In genomic region chr11:79992035-79992591, GRCm38 (mm10) we compare ENCODE assay signal across 8 mouse cellular contexts. TPM values are rescaled to one million over a fixed set of nuclear protein-coding genes. Genes with fewer than 3 reads are reported as not detected.
DNase-seq lines count a peak whose midpoint lies in the region; ATAC-seq and TF ChIP-seq lines count a peak whose summit lies in the region.

No protein-coding gene starts in this region.

- TF ChIP-seq CTCF in spleen, adult 2 months (IDR thresholded peaks at IDR 0.05; ENCODE audit: extremely low read depth, insufficient read depth, insufficient read length, insufficient replicate concordance) = no peak

- ATAC-seq in limb, embryonic 15.5 days (ENCODE audit: insufficient number of reproducible peaks, low FRiP score, low TSS enrichment, low read depth) = no peak
- no peak for ATAC-seq in stomach, embryonic 15.5 days (ENCODE audit: insufficient read depth, low FRiP score, low read depth)

- no peaks in the 10 kb centered on the region for H3K9me3 ChIP-seq in forebrain, embryonic 10.5 days
- no peaks in the 10 kb centered on the region for H3K9me3 ChIP-seq in limb, embryonic 15.5 days
- H3K9me3 ChIP-seq in stomach, embryonic 15.5 days = no peaks in the 10 kb centered on the region

- H3K27me3 ChIP-seq in spleen, adult 2 months (ENCODE audit: control insufficient read depth, insufficient read depth, low read length) = peaks cover 3% of the 10 kb centered on the region; the same call in 1 of the 2 replicates
- H3K27me3 ChIP-seq in forebrain, embryonic 10.5 days (ENCODE audit: poor library complexity, severe bottlenecking) = no peaks in the 10 kb centered on the region
- no peaks in the 10 kb centered on the region for H3K27me3 ChIP-seq in limb, embryonic 15.5 days
- H3K27me3 ChIP-seq in stomach, embryonic 15.5 days (replicated peaks) = no peaks in the 10 kb centered on the region

- H3K4me1 ChIP-seq in spleen, adult 2 months (ENCODE audit: control insufficient read depth, insufficient read depth, insufficient read length) = no peaks in the 10 kb centered on the region
- H3K4me1 ChIP-seq in forebrain, embryonic 10.5 days = peaks cover 17% of the 10 kb centered on the region
- H3K4me1 ChIP-seq in limb, embryonic 15.5 days = peaks cover 4% of the 10 kb centered on the region
- H3K4me1 ChIP-seq in stomach, embryonic 15.5 days = no peaks in the 10 kb centered on the region

- peak overlapping the region; percentile 94 for H3K9ac ChIP-seq in limb, embryonic 15.5 days
- H3K9ac ChIP-seq in stomach, embryonic 15.5 days = peak overlapping the region; percentile 60

- peak overlapping the region; percentile 86; the same call in 1 of the 2 replicates for H3K27ac ChIP-seq in spleen, adult 2 months (ENCODE audit: insufficient read depth, low read length)
- peak overlapping the region; percentile 99 for H3K27ac ChIP-seq in forebrain, embryonic 10.5 days
- H3K27ac ChIP-seq in limb, embryonic 15.5 days = peak overlapping the region; percentile 99
- H3K27ac ChIP-seq in stomach, embryonic 15.5 days = peak overlapping the region; percentile 94

- H3K4me3 ChIP-seq in spleen, adult 2 months (ENCODE audit: extremely low read depth, insufficient read depth, insufficient read length) = peak overlapping the region; percentile 100
- peak overlapping the region; percentile 98 for H3K4me3 ChIP-seq in forebrain, embryonic 10.5 days
- peak overlapping the region; percentile 95 for H3K4me3 ChIP-seq in limb, embryonic 15.5 days
- H3K4me3 ChIP-seq in stomach, embryonic 15.5 days (replicated peaks) = peak overlapping the region; percentile 89

- H3K36me3 ChIP-seq in spleen, adult 2 months (ENCODE audit: control insufficient read depth, insufficient read depth, low read length) = no peaks in the 10 kb centered on the region; the same call in 1 of the 2 replicates
- peaks cover 21% of the 10 kb centered on the region for H3K36me3 ChIP-seq in forebrain, embryonic 10.5 days (replicated peaks)
- peaks cover 3% of the 10 kb centered on the region; the same call in 1 of the 2 replicates for H3K36me3 ChIP-seq in limb, embryonic 15.5 days
- H3K36me3 ChIP-seq in stomach, embryonic 15.5 days = no peaks in the 10 kb centered on the region

- DNase-seq in spleen, adult 2 months (ENCODE audit: low read depth in 1 of 2, low spot score in 2 of 2) = no peak
- DNase-seq in spleen, adult 18-20 months = no peak
- no peak for DNase-seq in forebrain, embryonic 10.5 days (ENCODE audit: extremely low spot score, low spot score)
- no peak for DNase-seq in embryo, embryonic 10.5 days (ENCODE audit: low spot score)
- no peak for DNase-seq in cerebellum, adult 9-10 months
- no peak for DNase-seq in left cerebral cortex, adult 9 months (ENCODE audit: low spot score in 2 of 2)

- H3K4me2 ChIP-seq in limb, embryonic 15.5 days = peak overlapping the region; percentile 84
- peak overlapping the region; percentile 80 for H3K4me2 ChIP-seq in stomach, embryonic 15.5 days

- no peak for TF ChIP-seq POLR2A in spleen, adult 2 months (IDR thresholded peaks at IDR 0.05; ENCODE audit: low read depth, low read length)

- 25% methylated on average over 21 of the region's 21 CpGs for WGBS in spleen, adult 2 months
- 33% methylated on average over 20 of the region's 21 CpGs for WGBS in forebrain, embryonic 10.5 days
- 27% methylated on average over 21 of the region's 21 CpGs for WGBS in limb, embryonic 15.5 days
- WGBS in stomach, embryonic 15.5 days = 22% methylated on average over 21 of the region's 21 CpGs

RNA-seq across cellular contexts. Expression of gene Suz12, which starts 0.8 kb away (rescaled TPM):
- 3.6 and 4.7 TPM in 2 replicates for polyA plus RNA-seq in spleen, adult 2 months (2012; rRNA removed)
- 23.1 and 23.7 TPM in 2 replicates for polyA plus RNA-seq in forebrain, embryonic 10.5 days (2016; fragmentation: Nextera tagmentation; extraction: Ambion mirVana)
- polyA plus RNA-seq in limb, embryonic 15.5 days (2015; fragmentation: Nextera tagmentation; extraction: Ambion mirVana) = 13.2 and 17.3 TPM in 2 replicates
- polyA plus RNA-seq in stomach, embryonic 15.5 days (2015; fragmentation: Nextera tagmentation; extraction: Ambion mirVana) = 21.3 and 22.1 TPM in 2 replicates

RNA-seq across cellular contexts. Expression of gene Utp6, which starts 29.9 kb away (rescaled TPM):
- polyA plus RNA-seq in spleen, adult 2 months (2012; rRNA removed) = 2.6 and 2.7 TPM in 2 replicates
- 80.1 and 81.2 TPM in 2 replicates for polyA plus RNA-seq in forebrain, embryonic 10.5 days (2016; fragmentation: Nextera tagmentation; extraction: Ambion mirVana)
- 43.3 and 44.8 TPM in 2 replicates for polyA plus RNA-seq in limb, embryonic 15.5 days (2015; fragmentation: Nextera tagmentation; extraction: Ambion mirVana)
- 41.9 and 46.3 TPM in 2 replicates for polyA plus RNA-seq in stomach, embryonic 15.5 days (2015; fragmentation: Nextera tagmentation; extraction: Ambion mirVana)

Comparison
In these comparisons a context has a peak if more than half of its experiments do, and no peak if none do; other contexts are left out.
1. RNA of gene Utp6, which starts 29.9 kb away (polyA plus RNA-seq): 80.1 to 81.2 TPM in forebrain, embryonic 10.5 days, 43.3 to 44.8 TPM in limb, embryonic 15.5 days and 41.9 to 46.3 TPM in stomach, embryonic 15.5 days; 2.6 to 2.7 TPM in spleen, adult 2 months; every median in the first group is over 10 times any median in the second.
2. Peak in every context shown above with its lines, with median percentiles within 50 percentile points of each other: H3K27ac ChIP-seq and H3K4me3 ChIP-seq.